Mouse (Mus musculus) CH12.LX (cell line): ENCODE results near the gene Ak4.

Experiments
- CHD1 ChIP-seq: IDR thresholded peaks from 2 replicates; pipeline ENCODE4 v1.6.1; 2012; ENCODE audit warnings: low read depth, low read length, improper control_type of control experiment, inconsistent platforms
- CTCF ChIP-seq, 2 experiments: IDR thresholded peaks in 1 of 2; conservative IDR thresholded peaks in 1 of 2; 2 replicates each; pipeline ENCODE4 v1.5.1; 2011 to 2012; ENCODE audit warnings: low read depth in 2 of 2, low read length in 2 of 2, improper control_type of control experiment in 1 of 2, inconsistent platforms in 1 of 2, mild to moderate bottlenecking in 1 of 2, moderate library complexity in 1 of 2
- E2F4 ChIP-seq: IDR thresholded peaks from 2 replicates; pipeline ENCODE4 v1.6.1; 2011; ENCODE audit warnings: low read depth, low read length, improper control_type of control experiment; ENCODE audit not compliant: insufficient replicate concordance
- MAX ChIP-seq: IDR thresholded peaks from 2 replicates; pipeline ENCODE4 v1.6.1; 2011; ENCODE audit warnings: low read length, improper control_type of control experiment
- POLR2A ChIP-seq: IDR thresholded peaks from 2 replicates; pipeline ENCODE4 v1.6.1; 2011; ENCODE audit warnings: low read depth, mild to moderate bottlenecking, improper control_type of control experiment, low read length
- SIN3A ChIP-seq: IDR thresholded peaks from 2 replicates; pipeline ENCODE4 v1.6.1; 2012; ENCODE audit warnings: low read length, improper control_type of control experiment, inconsistent platforms
- SMC3 ChIP-seq: IDR thresholded peaks from 2 replicates; pipeline ENCODE4 v1.6.1; 2011; ENCODE audit warnings: low read depth, low read length, improper control_type of control experiment
- TCF12 ChIP-seq: IDR thresholded peaks from 2 replicates; pipeline ENCODE4 v1.6.1; 2014; ENCODE audit warnings: low read depth, mild to moderate bottlenecking, inconsistent platforms, low read length, improper control_type of control experiment
- USF2 ChIP-seq: conservative IDR thresholded peaks from 2 replicates; pipeline ENCODE4 v1.6.1; 2011; ENCODE audit warnings: low read depth, low read length, improper control_type of control experiment
- ZNF384 ChIP-seq: IDR thresholded peaks from 2 replicates; pipeline ENCODE4 v1.6.1; 2012; ENCODE audit warnings: low read depth, low read length, improper control_type of control experiment, inconsistent platforms

GRCm38 (mm10) chr4:101508431-101508830 lies 89.4 kb downstream of the Ak4 start:
- TF ChIP-seq USF2 (no peak), ZNF384 (no peak), SMC3 (no peak), CTCF (conservative IDR thresholded peaks at IDR 0.05 in 1 of 2, IDR thresholded peaks at IDR 0.05 in 1 of 2; ENCODE audit: low read depth in 2 of 2, low read length in 2 of 2) (no peak), CHD1 (no peak), POLR2A (no peak), SIN3A (no peak), TCF12 (no peak), MAX (no peak), E2F4 (no peak)
